Mouse (Mus musculus) telencephalon, adult 2 months (tissue): Measurements from ENCODE around the gene Acadvl.

Experiments used
- DNase-seq: peaks from one replicate; pipeline ENCODE4 v3.0.0-alpha.2; 2011; ENCODE audit warnings: low read depth, low spot score

Acadvl gene

DNA sequence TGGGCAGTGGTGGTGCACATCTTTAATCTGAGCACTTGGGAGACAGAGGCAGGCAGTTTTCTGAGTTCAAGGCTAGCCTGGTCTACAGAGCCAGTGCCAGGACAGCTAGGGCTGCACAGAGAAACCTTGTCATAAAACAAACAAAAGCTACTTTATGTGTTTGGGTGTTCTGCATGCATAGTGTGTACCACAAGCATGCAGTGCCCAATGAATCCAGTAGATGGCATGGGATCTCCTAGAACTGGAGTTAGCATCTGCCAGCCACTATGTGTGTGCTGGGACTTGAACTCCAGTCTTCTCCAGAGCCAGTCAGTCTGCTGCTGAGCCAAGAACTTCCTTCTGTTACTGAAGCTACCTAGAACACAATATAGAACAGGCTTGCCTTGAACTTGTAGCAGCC, 13.3 kb downstream of the Acadvl start:
- no peak for DNase-seq

DNA sequence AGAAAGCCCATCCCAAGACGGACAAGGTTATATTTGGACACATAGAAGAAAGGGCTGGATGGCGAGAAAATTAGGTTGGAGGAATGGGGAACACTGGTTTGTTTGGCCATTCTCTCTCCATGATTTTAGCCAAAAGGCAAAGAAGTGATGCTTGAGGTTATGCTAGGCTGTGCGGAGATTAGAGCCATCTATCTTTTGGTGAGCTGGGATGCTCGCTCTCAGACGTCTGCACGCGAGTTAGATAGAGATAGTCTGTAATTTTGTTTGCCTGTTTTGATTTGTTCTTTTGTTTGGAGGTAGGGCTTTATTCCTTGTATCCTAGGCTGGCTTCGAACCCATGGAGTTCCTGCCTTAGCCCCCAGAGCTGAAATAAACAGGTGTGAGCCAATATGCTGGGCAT, 14.1 kb downstream of the Acadvl start:
- DNase-seq = no peak

GRCm38 (mm10) chr11:70000396-70000898, 14.8 kb downstream of the Acadvl start, which contains the start of gene Dvl2:
Dvl2 (plus strand) TSS chr11:70000595.
- DNase-seq = peak; percentile 98

DNA sequence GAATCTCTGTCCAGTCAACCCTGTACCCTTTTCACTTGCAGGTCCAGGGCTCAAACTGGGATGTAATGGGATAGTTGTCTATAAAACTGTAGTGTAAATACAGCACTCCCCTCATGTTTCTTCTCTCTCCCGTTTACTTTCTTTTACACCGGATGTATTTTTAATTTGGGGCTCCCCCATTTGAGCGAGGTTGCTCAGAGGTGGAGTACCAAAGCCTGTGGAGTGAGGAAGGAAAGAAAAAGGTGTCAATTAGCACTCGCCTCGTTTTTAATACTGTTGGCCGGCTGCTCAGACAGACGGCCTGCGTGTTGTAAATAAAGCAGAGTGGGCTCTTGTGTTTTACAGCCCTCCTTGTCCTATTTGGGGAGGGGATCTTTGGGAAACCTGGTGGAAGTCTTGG, 15.5 kb downstream of the Acadvl start:
- DNase-seq = no peak

DNA sequence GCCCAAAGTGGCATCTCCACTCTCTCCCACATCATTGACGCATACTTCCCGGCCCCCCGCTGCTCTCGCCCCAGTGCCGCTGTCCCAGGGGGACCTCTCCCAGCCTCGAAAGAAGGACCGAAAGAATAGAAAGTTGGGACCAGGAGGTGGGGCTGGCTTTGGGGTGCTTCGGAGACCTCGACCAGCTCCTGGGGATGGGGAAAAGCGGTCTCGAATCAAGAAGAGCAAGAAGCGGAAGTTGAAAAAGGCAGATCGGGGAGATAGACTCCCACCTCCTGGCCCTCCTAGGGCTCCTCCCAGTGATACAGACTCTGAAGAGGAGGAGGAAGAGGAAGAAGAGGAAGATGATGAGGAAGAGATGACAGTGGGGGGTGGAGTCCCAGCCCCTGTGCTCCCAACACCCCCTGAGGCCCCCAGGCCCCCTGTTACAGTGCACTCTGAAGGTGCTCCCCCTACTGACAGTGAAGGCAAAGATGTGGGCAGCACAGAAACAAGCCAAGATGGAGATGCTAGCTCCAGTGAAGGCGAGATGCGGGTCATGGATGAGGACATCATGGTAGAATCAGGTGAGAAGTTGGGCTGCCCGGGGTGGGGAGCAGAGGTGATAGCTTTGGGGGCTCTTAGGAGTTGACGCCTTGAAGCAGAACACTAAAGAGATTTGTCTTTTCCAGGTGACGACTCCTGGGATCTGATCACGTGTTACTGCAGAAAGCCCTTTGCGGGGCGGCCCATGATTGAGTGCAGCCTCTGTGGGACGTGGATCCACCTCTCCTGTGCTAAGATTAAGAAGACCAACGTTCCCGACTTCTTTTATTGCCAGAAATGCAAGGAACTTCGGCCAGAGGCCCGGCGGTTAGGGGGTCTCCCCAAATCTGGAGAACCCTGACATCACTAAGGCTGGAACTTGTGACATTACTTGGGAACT, 16.4 kb downstream of the Acadvl start:
- no peak for DNase-seq

GRCm38 (mm10) chr11:69997070-69997509, 18.1 kb downstream of the Acadvl start:
- DNase-seq = no peak

DNA sequence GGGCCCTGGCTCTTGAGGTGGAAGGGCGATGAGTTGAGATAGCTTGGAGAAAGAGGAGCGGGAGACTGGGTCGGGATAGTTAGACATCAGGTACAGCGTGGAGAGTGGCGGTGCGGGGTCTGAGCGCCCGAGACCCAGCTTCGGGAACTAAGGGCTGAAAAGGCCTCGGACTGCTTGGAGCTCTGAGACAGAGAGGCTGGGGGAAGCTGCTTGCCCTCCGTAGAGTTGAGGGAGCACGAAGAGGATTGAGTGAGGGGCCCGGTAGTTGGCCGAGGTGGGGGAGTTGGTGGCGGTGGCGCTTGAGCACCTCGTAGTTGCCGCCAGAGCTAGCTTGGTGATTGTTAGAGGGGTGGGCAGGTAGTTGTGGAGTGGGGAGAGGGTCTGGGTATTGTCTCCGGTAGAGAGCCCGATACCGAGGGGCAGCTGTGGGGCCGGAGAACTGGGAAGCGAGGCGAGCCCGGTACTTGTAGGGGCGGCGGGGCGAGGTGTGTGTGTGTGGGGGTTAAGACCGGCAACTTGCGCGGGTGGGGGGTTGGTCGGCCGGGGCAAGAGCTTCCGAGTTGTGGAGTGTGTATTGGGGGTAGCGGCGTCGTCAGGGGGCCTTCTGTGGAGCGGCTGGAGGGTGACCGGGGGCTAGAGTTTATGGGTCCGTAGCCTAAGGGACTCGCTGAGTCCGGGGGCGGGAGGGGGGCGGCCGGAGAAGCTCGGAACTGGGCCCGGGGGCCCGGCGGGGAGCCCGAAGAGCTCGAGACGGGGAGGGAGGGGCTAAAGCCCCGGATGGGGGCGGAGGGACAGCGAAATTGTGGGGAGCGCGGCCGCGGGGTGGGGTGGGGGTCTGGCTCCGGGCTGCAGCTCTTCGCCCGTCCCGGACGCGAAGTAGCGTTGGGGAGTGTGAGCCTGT, 18.8 kb downstream of the Acadvl start:
- DNase-seq = no peak

- peak; percentile 99 for DNase-seq
Observed at GRCm38 (mm10) chr11:69995391-69995960, 19.7 kb downstream of the Acadvl start, which contains the start of gene Phf23. Phf23 (plus strand) TSS chr11:69995777.

- DNase-seq = no peak
Observed at GRCm38 (mm10) chr11:69994401-69995090, 20.7 kb downstream of the Acadvl start.

DNA sequence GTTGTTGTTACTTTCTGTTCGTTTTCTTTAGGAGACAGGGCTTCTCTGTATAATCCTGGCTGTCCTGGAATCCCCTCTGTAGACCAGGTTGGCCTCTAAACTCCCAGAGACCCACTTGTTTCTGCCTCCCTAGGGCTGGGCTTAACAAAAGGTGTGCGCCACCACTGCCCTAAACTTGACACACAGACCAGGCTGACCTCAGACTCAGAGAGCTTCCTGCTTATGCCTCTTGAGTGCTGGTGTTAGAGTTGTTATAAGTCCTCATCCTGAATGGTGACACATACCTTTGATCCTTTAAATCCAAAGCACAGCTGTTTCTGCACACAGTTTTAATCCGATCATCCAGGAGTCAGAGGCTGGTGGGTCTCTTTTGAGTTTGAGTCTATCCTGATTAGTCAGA, 22.3 kb downstream of the Acadvl start:
- DNase-seq = no peak

DNA sequence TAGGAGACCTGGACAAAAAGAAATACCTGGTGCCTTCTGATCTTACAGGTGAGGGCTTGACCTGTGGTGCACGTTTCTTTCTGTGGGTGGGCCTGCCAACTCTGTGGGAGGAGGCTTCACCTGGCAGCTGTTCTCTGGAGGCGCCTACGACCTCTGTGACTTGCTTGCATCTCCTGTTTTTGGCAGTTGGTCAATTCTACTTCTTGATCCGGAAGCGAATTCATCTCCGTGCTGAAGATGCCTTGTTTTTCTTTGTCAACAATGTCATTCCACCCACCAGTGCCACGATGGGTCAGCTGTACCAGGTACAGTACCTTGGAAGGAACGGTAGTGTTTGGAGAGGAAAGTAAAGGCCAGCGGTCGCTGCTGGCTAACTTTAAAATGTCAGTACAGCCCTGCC, 22.8 kb downstream of the Acadvl start:
- no peak for DNase-seq

DNA sequence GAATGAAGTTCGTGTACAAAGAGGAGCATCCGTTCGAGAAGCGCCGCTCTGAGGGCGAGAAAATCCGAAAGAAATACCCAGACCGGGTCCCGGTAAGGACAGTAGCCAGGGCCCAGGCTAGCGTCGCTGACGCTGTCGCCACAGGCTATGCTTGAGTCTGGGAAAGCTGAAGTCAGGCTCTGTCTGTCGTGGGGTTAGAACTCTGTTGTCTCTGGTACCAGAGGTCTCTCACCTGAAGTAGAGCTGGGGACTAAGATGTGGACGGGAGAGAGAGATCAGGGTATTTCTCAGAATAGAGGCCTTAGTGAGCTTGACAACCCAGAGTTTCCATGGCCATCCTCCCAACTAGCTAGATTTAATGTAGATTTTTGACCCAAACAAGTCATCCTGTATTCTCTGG, 23.5 kb downstream of the Acadvl start:
- no peak for DNase-seq

DNA sequence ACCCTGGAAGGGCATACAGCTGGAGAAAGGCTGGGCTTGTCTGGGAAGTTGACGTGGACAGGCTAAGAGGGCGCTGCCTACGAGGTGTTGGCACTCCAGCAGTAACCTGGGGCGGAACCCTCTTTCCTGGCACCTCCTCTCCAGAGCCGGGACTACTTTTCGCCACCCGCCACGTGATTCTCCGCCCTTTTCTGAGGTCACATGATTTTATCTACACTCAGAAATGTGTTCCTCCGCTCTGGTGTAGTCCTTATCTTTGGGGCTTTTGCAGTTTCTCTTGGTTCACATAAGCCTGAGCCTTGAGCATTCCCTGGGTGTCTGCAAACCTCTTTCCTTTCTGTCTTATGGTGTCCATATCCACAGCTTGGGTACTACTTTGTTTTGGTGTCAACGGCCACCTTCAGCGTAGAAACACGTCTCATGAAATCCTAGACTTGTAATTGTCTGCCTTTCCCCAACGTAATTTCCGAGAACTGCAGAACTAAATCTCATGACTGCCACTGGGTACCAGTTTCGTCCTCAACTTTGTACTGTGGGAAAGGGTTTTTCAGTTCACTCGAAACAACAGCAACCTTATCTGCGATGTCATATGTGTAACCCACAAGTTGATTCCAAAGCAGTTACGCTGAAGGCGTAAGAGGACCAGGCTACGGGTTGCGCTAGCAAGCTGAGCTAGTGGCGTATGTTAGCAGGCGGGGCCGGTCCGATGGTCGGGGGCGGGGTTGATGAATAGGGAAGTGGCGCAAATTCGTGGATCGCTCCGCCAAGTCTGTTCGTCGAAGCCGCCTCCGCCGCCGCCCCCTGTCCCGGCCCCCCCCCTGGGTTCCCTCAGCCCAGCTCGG, 24.1 kb downstream of the Acadvl start, which contains the start of gene Gabarap:
Gabarap (plus strand) TSS at position 294 of the 842 bp plus-strand sequence.
- peak; percentile 98 for DNase-seq

- DNase-seq = no peak
Observed at GRCm38 (mm10) chr11:69989949-69990348, 25.3 kb downstream of the Acadvl start.

DNA sequence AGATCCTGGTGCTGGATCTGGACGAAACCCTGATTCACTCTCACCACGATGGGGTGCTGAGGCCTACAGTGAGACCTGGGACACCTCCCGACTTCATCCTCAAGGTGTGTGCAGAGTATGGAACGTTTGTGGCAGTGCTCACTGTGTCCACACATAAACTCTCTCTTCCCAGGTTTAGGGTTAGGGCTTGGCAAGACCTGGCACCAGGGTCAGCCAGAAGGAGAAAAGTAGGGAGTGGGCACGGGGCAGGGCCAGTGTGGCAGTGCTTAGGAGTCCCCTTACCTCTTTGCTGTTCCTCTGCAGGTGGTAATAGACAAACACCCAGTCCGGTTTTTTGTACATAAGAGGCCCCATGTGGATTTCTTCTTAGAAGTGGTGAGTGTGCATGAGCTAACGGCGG, 30.8 kb downstream of the Acadvl start:
- DNase-seq = no peak

DNA sequence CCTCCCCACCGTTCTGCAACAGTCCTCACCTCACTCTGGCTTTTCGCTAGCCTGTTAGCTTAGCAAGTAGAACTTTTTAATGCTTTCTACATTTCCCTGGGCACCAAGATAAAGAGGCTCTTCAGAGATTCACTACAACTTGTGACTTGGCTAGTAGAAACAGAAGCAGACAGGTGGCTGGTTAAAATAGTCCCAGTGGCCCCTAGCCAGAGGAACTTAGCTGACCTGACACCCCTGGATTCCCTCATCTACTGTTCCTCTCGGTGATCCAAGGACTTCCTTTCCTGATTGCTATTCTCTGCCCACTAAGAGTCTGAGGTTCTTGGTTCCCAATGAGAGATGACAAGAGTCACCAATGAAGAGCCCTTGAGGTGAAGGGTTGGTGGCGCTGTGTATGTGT, 31.8 kb downstream of the Acadvl start:
- DNase-seq = no peak

DNA sequence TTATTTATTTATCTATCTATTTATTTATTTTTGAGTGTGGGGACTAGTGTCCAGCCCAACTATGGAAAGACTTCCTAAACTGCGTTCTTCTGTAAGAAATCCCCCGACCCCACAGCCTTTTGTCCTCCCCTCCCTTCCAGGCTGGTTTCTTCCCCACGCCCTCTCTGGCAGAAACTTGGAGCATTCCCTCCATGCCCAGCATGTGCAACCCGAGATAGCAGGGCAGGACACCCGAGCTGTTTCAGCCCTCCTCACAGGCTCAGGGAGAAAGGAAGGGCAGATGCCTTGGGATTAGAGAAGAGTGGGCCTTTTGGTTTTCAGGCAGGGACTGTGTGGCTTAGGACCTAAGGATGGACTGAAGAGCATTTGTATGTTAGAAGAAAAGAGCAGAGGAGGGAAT, 32.3 kb downstream of the Acadvl start:
- DNase-seq = no peak

- DNase-seq = no peak
Observed at GRCm38 (mm10) chr11:69982225-69982624, 33.0 kb downstream of the Acadvl start, which contains the start of gene Elp5. Elp5 (minus strand) TSS chr11:69982517.

DNA sequence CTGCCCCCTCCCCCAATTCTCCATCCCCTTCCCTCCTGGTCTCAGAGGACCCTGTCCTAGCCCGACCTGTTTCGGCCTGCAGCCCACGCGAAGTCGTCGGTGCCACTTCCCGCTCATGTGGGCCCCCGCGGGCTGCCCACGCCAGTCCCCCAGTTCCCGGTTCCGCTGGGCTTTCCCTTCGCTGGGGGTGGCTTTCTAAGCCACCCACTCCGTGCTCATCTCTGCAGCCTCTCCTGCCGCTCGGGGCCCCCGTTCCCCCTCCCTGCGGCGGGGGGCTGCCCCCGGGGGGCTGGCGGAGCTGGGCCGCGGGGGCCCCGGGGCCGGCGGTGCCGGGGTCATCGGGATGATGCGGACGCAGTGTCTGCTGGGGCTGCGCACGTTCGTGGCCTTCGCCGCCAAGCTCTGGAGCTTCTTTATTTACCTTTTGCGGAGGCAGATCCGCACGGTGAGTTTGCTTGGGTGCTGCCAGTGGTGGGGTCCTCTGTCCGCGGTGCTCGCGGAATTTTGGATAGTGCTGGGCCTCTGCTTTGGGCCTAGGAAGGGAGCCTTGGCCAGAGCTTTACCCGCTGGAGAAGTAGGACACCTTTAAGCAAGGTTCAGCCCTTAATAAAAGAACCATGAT, 34.0 kb downstream of the Acadvl start, which contains the start of gene Ctdnep1:
Ctdnep1 (plus strand) TSS at position 16 of the 622 bp plus-strand sequence.
- no peak for DNase-seq
